Mouse (Mus musculus): Measurements from ENCODE around the gene Btbd9.

The Btbd9 gene

DNA sequence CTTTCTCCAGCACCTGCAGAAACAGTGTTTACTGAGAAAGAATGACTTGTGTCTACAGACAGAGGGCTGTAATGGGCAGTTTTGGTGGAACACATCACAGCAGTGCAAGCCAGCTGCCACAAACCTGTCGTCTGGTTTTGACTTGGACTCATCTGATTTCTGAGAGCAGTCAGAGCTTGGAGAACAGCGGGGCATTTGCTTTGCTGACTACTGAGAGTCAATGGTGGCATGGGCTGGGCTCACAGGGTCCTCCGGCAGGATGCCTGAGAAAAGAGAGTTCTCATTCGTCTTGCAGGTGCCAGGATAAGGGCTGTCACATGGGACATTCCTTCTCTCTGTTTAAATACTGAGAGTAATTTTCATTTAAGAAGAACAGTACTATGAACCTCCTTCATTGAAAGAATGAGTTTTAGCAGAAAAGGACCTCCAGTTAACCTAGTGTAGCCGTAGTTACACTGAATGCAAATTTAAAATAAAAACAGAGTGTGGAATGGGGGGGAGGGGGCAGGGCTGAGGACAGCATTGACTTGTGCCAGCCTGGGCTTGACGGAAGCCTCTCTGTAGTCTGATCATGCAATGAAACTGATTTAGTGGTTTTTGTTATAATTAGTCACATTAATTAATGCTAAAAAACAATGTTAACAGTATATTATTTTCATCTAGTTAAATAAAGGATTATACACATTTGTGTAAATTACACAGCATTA is 122.0 kb downstream of the Btbd9 start:
- DNase-seq (ENCODE audit: low read depth, low spot score), result no peak

DNA sequence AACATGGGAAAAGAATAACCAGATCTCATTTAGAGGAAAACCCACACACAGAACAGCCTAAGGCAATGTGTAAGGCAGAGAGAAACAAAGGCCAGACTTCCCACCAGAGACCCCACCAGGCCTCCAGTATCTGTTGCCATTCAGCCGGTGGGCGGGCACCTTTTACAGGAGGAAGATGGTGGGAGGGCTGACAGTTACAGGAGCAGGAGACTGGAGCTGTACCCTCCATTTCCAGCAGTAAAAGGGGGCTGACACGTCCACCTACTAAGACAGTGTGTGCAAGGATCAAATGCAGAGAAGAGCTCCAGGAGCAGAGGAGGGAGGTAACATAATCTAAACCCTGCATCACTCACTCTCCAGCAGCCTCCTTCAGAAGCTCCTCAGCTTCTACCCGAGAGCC is 123.0 kb downstream of the Btbd9 start:
- DNase-seq (ENCODE audit: low read depth, low spot score), result no peak

- no peak for DNase-seq (ENCODE audit: low read depth, low spot score)
Observed at GRCm38 (mm10) chr17:30452363-30452762, 123.9 kb downstream of the Btbd9 start.

DNA sequence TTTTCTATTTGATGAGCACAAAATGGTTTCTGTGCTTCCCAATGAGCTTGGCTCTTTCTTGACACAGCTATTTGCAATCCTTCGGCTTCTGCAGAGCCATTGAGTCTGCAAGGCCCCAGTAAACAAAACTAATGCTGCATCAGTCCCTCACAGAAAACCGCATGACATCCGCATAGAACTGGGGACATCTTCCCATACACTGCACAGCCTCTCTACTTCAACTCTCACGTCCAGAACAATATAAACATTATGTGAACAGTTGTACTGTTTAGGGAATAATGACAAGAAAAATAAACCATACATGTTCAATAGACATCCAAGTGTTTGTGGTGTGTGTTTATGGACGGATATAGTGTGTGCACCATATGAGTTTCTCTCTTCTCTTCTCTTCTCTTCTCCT is 127.7 kb downstream of the Btbd9 start:
- DNase-seq (ENCODE audit: low read depth, low spot score), result no peak

GRCm38 (mm10) chr17:30445805-30446441 is 130.4 kb downstream of the Btbd9 start:
- no peak for DNase-seq (ENCODE audit: low read depth, low spot score)

GRCm38 (mm10) chr17:30439702-30440101 is 136.6 kb downstream of the Btbd9 start:
- no peak for DNase-seq (ENCODE audit: low read depth, low spot score)

GRCm38 (mm10) chr17:30438786-30439185 is 137.5 kb downstream of the Btbd9 start:
- DNase-seq (ENCODE audit: low read depth, low spot score), result no peak

DNA sequence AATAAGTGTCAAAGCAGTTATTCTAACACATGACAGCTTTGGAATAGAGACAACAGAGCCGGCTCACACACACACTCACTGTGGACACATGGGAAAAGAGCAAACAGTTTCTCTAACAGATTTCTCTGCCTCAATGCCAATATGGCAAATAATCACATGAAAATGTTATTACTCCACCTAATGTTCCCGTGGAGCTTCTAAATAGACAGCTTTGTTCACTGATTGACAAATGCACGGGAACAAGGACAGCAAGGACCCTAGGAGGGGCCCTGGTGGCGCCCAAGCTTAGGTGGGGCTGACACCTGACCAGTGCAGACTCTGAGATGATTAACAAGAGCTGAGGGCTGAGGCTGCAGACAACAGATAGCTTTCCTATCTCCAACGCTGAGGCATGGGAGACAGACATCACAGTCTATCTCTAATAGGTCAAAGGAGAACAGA is 140.2 kb downstream of the Btbd9 start:
- no peak for DNase-seq (ENCODE audit: low read depth, low spot score)

- DNase-seq (ENCODE audit: low read depth, low spot score), result no peak
Observed at GRCm38 (mm10) chr17:30435478-30435877, 140.8 kb downstream of the Btbd9 start.

- no peak for DNase-seq (ENCODE audit: low read depth, low spot score)
Observed at GRCm38 (mm10) chr17:30432094-30432493, 144.2 kb downstream of the Btbd9 start.

DNA sequence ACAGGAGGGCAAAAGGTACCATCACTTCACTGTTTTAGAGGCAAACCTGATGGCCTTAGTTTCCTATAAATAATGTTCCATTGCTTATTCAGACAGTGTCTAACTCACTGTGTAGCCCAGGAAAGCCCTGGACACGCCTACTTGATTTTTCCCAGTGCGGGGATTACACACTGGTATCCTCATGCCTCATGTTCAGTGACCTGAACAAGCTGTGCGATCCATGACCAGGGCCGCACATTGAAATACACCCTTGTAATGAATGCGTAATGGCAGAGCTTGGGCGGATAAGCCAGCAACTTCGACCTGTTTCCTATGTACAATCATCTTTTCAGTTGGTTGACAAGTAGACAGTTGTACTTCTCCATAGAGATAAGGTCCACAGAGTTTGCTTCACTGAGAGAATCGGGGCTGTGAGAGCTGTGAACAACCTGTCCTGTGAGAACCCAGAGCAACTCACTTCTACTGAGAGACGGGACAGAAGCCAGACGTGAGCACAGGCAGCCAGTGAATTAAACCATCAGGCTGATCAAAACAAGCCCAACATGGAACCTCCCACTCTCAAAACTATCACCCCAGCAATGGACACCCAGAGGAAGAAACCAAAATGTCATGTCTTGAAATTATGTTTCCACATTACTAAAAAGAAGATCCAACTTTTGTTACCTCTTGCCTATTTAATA is 145.2 kb downstream of the Btbd9 start:
- DNase-seq (ENCODE audit: low read depth, low spot score), result no peak

DNA sequence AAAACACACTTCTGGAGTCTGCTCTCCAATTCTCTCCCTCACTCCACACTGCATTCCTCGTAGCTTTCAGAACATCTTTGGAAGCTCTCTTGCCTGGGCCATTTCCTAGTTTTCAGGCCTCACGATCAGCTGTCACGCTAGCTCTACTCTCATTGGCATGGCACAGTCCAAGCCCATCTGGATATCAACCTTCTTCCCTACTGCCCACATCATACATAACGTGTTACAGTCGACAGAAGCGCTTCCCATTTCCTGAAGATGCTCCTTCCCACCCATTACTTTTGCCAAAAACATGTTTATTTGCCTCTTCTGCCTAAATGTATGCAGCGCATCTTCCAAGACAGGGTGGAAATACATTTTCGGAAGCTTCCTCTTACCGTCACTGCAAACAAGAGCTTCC is 147.6 kb downstream of the Btbd9 start:
- DNase-seq (ENCODE audit: low read depth, low spot score), result no peak

DNA sequence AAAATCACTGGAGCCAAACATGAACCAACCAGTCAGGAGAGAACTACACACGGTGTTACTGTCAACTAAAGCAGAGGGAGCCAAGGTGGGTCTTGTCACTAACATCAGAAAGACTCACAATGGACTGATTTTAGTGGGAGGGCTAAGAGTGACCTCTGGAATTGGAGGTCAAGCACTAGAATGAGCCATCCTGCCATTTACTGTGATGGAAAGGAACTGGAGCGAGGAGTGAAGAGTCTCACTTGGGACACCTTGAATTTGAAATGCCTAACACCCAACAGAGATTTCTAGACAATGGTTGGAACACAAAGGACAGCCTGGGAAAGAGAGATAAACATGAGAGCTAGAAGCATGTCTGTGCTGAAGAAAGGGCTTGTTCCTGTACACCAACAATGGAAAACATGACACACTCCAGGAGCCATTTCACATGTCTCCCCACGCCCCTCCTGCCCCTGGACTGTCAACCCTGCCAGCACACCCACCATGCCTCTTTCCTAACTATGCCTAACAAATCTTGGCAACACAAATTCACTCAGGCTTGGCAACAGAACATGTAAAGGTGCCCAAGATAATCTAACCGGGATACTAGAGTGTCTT is 152.9 kb downstream of the Btbd9 start:
- no peak for DNase-seq (ENCODE audit: low read depth, low spot score)

- no peak for DNase-seq (ENCODE audit: low read depth, low spot score)
Observed at GRCm38 (mm10) chr17:30422278-30422677, 154.0 kb downstream of the Btbd9 start.

GRCm38 (mm10) chr17:30421256-30421655 is 155.0 kb downstream of the Btbd9 start:
- no peak for DNase-seq (ENCODE audit: low read depth, low spot score)

GRCm38 (mm10) chr17:30419494-30419893 is 156.8 kb downstream of the Btbd9 start:
- no peak for DNase-seq (ENCODE audit: low read depth, low spot score)

GRCm38 (mm10) chr17:30418510-30418909 is 157.8 kb downstream of the Btbd9 start:
- no peak for DNase-seq (ENCODE audit: low read depth, low spot score)

GRCm38 (mm10) chr17:30417106-30417505 is 159.2 kb downstream of the Btbd9 start:
- DNase-seq (ENCODE audit: low read depth, low spot score), result no peak

GRCm38 (mm10) chr17:30415693-30416092 is 160.6 kb downstream of the Btbd9 start:
- no peak for DNase-seq (ENCODE audit: low read depth, low spot score)

- no peak for DNase-seq (ENCODE audit: low read depth, low spot score)
Observed at GRCm38 (mm10) chr17:30412991-30413390, 163.3 kb downstream of the Btbd9 start.

GRCm38 (mm10) chr17:30406002-30406401 is 170.3 kb downstream of the Btbd9 start:
- DNase-seq (ENCODE audit: low read depth, low spot score), result no peak

DNA sequence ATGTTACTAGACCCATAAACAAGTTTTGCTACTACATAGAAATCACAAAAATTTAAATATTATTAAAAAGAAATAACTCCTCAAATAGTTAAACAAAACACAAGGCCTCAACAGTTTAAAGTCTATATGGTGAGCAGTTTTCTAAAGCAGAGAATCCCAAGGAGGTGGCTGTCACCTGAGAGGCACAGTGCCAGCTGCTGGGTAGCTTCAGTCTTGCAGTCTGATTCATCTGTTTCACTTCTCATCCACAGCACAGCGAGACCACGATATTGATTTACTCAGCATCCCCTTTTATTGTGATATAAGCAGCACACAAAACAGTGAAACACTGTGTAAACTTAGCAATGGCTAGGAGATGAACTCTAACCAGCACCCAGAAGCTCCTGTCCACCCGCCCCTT is 173.4 kb downstream of the Btbd9 start:
- DNase-seq (ENCODE audit: low read depth, low spot score), result no peak

All from retina, postnatal 7 days (tissue).